Mouse (Mus musculus) brain, embryonic 14.5 days (tissue): Measurements from ENCODE around the gene Tprg.

Experiments
- CTCF ChIP-seq: fragments of 200-500 bp; IDR thresholded peaks from 2 replicates; pipeline ENCODE4 v1.5.1; 2012; ENCODE audit warnings: inconsistent platforms, mild to moderate bottlenecking, moderate library complexity, borderline replicate concordance; ENCODE audit not compliant: insufficient read depth, insufficient read length; ENCODE audit errors: extremely low read depth
- POLR2A ChIP-seq: fragments of 200-500 bp; IDR thresholded peaks from 2 replicates; pipeline ENCODE4 v1.6.1; 2012; ENCODE audit warnings: mild to moderate bottlenecking, inconsistent platforms, borderline replicate concordance; ENCODE audit not compliant: poor library complexity, insufficient read depth, insufficient read length, severe bottlenecking; ENCODE audit errors: extremely low read depth

- TF ChIP-seq POLR2A (no peak), CTCF (no peak)
These were observed 108.1 kb downstream of the Tprg start for GRCm38 (mm10) chr16:25394676-25395075.
